Mouse (Mus musculus) lung, postnatal 36 days (tissue): ENCODE data around the gene Olfr453.

ENCODE experiments used
- DNase-seq: peaks from one replicate; pipeline ENCODE4 v3.0.0; 2022; ENCODE audit warnings: mixed read lengths

Gene Olfr453

DNA sequence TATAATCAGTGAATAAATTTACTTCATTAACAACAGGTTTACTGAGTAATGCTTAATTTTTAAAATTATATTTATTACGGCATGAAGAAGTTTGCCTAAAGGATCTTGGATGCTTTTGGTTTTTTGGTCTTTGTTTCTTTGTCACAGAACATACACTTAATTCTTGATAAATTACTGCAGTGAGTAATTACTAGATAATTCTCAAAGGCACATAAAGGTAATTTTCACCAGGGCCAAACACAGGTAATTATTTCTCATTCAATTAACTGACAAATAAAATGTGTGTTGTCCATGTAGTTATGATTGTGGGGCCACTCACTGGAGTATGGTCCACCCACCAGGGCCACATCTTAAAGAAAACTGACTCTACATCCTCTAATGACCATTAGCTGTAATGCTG lies at the start of gene Olfr453:
Olfr453 (plus strand) TSS at position 301 of the 400 bp plus-strand sequence.
- no peak for DNase-seq

DNA sequence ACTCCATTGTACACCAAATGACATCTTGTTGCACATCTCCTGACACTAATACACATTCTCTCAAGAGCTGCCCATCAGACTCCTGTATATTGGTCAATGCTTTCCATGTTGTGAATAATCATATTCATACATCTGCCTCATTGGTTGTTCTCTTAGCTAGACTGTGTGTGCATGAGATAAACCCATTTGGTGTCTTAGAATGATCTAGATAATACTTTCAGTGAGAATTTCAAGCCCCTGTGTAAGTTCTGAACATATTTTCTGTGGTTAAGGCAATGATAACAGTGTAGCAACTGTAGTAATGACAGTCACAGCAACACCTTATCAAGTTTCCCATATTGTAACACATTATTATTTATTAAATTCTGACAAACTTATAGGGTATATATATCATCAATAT lies 49.4 kb upstream of the Olfr453 start:
- DNase-seq, result no peak

DNA sequence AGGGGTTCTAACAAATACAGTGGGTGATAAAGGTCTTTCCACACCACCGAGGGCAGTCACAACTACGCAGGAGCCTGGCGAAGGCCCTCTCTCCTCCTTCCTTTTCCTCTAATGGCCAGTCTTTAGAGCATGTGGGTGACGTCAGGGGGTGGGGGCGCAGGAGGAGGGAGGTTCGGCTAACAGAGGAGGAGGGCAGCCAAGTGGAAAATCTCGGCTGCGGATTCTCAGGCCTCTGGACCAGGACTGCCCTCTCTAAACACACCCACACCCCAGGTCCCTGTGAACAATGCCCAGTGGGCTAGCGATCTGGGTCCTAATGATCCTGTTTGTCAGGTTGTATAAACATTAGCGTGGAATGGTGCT lies 47.0 kb upstream of the Olfr453 start:
- peak; percentile 92 for DNase-seq

DNA sequence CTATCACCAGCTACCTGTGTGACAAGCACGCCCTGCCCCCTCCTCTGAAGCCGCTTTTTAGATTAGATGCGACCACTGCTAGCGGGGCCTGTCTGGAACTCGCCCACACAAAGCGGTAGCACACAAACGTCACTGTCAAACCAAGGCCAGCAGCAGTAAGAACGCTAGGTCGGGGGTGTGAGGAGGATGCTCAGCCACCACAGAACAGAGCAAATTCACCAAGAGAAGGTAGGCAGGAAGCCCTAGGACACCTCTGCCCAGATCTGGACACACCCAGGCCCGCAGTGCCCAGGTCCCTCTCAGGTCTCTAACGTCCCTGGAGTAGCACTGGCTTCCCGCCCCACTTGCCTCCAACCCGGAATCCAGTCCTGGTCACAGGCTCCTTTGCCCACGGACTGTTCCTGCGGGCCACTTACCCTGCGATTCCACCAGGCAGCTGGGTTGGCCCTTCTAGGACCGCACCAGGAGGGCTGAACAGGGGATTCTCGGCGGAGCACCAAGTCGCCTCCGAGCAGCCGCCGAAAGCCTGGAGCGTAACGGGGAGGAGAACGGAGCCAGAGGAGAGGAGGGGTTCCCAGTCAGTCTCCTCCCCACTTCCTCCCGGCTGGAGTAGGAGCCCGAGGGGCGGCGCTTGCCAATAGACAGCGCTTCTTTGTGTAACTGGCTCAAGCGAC lies 46.5 kb upstream of the Olfr453 start:
- DNase-seq, result peak; percentile 91

DNA sequence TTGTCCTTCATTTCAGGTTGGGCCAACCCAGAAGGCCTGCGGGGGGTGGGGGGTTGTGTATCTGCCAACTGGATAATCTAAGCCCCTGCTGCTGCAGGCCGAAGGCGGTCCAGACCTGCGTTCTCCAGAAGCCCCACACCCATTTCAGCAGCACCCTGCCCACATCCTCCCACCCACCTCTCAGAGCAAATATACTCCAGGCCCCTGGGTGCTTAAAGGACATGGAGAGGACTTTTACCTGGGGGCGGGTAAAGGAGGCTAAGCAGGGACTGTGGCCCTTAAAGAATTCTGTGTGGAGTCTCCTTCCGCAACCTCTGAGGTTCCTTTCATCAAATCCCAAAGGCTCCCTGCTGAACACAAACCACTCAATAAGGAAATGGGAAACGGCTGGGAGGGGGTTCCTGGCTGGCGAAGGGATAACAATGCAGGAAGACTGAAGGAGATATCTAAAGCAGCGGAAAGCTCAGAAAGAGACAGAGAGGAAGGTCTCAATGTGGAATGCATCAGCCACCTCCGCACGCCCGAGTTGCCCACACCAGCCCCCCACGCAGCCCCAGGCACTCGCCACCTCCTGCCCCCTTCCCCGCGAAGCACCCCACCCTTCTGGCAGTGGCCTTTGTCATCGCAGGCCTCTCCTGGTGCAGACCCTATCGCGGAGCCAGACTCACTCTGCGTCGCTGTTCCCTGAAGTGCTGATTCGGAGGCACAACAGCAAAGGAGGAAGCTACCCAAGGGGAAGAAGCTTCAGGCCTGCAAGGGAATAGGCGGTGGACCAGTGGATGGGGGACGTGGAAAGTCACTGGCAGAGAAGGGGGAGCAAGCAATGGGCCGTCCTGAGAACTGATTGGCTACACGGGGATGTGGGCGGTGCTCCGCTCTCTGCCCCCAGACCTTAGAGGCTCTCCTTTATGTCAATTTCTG lies 29.6 kb upstream of the Olfr453 start, which contains the start of gene Tcaf1:
Tcaf1 (minus strand) TSS at position 798 of the 921 bp plus-strand sequence.
- DNase-seq, result peak; percentile 79

DNA sequence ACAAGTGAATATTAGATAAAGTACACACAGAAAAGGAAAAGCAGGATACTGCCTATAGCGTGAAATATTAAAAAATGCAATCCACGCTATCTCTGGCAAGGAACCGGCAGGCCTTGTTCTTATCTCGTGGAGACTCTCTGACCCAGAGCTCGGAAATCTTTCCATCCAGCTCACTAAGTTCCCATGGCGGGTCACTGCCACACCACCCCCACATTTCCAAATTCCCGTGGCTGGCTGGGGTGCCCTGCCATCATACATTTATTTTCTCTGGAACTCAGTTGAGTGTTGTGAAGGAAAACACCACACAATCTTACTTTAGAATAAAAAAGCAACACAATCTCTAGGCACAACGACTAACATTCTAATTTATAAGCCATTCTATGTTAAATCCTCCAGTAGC lies 24.5 kb upstream of the Olfr453 start:
- DNase-seq, result no peak

DNA sequence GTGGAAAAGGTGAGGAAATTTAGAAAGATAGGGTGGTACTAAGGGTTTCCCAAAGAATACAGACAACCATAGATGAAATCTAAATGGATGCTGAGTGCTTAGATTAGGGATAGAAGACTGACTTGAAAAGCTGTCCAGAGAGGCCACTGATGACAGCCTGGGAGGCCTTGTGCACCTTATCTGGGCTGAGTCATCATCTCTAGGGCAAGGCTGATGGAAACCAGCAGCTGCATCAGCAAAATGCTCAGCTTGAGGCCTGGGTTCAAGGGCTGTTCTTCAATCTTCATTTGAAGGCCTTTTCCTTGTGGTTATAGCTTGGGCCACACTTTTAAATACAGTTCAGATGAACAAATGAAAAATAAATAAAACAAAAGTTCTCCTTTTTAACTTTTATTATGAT lies 21.2 kb upstream of the Olfr453 start:
- DNase-seq, result no peak

DNA sequence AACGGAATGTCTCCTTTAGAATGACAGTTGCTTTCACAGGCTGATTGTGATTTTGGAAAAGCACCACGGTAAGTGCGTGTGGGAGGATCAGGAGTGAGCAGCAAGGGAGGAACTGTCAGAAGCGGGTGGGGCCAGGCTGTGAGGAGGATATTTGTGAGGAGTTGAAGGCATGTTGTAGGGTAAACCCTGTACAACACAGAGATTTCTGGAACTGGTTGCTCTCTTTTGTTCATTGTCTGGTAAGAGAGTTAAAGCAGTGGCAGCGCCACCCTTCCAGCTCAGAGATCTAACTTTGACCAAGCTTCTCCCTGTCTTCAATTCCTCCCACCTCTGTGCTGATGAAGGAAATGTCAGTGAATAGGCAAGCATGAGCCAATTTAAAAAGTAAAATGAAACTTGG lies 3.1 kb downstream of the Olfr453 start:
- DNase-seq, result no peak

DNA sequence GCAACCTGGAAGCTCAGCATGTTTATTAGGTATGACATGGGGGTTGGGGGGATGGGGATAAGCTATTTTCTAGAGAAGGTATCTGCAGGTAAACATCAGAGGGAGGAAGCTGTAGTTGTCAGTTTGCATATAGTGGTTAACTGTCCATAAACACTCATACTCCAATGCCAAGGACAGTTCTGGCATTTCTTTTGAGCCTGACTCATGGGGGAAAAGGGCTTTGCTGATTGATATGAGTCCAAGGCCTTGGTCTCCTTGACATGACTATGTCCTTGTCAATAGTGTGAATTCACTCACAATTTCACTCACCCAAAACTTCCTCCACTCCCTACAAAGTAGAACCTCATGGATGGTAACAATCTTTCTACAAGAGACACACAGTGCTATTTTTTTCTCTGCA lies 8.7 kb downstream of the Olfr453 start:
- DNase-seq, result no peak

DNA sequence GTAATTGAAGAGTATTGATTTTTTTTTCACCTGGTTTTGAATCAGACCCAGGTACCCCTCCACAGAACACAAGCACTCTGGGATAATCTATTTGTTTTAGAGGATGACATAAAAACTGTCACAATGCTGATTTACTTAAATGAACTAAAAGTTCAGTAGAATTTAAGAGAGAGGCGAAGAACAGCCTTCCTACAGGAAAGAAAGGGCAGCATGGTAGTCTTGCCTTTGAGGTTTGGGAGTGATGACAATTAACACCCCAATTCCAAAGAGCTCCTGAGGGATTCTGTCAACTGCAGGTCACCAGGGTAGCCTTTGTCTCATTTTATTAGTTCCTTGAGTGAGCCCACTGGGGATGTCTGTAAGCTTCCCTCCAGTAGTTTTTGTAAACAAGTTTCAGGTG lies 16.9 kb downstream of the Olfr453 start, which contains the start of gene Olfr38:
Olfr38 (plus strand) TSS at position 301 of the 400 bp plus-strand sequence.
- no peak for DNase-seq

DNA sequence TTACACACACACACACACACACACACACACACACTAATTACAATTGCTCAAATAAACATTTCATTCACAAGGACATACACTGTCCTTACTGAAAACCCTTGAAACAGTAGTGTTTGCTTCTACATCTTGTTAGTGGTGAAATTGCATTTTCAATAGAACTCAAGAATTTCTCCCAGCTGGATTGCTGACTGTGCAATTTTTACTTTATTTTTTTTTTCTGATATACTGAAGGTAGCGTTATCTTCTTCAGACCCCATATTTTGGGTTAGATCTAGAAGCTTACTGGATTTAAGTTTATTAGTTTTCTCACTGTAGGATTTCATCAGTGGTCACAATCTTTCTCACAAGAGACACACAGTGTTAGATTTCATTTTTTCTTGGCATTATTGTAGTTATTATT lies 37.9 kb downstream of the Olfr453 start:
- DNase-seq, result no peak

DNA sequence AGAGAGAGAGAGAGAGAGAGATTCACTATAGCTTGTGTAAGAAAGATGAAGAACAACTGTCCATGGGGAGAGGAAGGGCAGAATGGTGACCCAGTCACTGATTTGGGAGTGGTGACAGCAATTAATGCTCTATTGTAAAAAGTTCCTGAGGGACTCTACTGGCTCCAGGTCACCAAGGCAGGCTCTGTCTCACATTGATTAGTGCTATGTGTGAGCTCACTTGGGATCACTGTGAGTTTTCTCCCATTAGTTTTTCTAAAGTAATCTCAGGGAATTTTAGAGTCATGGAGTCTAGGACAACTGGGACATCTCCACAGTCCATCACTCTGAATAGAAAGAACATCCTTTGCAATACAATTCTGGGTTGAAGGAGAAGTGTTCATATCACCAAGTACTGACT lies 45.6 kb downstream of the Olfr453 start, which contains the start of gene Olfr452:
Olfr452 (plus strand) TSS at position 301 of the 400 bp plus-strand sequence.
- no peak for DNase-seq

DNA sequence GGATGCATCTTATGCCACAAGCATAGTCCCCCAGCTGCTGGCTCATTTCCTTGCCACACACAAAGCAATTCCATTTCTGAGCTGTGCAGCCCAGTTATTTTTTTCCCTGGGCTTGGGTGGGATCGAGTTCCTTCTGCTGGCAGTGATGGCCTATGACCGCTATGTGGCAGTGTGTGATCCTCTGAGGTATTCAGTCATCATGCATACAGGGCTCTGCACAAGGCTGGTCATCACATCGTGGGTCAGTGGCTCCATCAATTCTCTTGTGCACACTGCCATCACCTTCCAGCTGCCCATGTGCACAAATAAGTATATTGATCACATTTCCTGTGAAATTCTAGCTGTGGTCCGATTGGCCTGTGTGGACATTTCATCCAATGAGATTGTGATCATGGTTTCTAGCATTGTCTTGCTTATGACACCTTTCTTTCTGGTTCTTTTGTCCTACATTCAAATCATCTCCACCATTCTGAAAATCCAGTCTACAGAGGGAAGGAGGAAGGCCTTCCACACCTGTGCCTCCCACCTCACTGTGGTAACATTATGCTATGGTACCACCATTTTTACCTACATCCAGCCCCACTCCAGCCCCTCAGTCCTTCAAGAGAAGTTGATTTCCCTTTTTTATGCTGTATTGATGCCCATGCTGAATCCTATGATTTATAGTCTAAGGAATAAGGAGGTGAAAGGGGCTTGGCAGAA lies 51.2 kb downstream of the Olfr453 start:
- no peak for DNase-seq

DNA sequence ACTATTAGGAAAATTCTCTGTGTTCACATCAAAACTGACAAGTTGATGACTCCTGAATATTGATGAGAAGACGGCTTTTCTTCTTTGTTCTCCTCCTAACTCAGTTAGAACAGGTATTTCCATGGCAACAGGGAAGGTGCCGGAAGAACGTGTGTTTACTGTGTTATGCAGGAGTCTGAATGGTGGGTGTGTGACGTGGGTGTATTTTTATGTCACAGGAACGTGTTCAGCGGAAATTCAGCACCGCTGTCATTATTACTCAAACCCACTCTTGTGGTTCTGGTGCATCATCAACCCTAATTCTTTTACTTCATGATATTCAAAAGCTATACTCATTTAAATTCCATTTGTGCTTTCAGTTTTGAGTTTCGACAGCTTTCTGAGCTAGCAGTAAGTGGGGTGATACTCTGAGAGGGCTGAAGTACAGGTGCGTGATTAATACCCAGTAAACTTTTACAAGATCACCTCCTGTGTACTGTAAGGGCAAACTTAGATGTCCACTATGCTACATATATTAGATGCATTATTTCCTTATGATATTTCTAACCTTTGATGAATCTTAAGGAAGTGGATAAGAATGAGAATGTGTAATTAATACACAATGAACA lies 51.9 kb downstream of the Olfr453 start:
- no peak for DNase-seq

DNA sequence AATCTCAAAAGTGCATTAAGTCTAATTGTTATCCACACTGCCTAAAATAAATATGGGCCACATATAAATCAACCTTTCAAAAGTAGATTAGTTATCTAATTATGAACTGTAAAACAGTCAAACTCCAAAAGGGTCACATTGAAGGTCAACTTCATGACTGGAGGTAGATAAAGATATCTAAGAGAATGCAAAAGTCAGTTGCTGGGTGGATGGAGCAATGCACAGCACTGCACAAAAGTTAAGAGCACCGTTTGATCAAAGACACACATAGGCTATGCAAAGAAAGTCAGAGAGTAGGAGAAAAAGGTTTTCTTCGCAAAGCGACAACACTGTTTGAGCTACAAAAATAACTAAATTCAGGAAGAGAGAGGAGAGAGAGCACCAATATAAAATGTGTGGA lies 55.8 kb downstream of the Olfr453 start:
- DNase-seq, result no peak
